Mouse (Mus musculus): ENCODE measurements around the gene Pdzd11. TPM values are rescaled to one million over a fixed set of nuclear protein-coding genes. Genes with fewer than 3 reads are reported as not detected.

Pdzd11 gene
- polyA plus RNA-seq, 2 experiments: 27.1 to 67.2 TPM

DNA sequence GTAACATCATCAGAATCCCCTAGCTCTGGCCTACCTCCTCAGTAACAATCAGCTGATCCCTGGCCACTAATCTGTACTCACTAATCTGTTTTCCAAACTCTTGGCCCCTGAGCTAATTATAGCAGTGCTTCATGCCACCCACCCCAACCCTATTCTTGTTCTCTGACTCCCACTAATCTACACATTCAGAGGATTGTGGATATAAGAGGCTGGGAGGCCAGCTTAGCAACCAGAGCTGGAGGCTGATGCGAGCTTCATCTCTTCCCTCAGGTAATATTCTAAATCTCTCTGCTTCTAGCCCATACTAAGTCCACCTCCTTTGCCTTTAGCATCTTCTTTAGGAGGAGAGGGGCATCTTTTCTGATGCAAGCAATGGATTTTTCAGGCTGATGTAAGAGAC is 21.1 kb downstream of the Pdzd11 start, which contains the start of gene Arr3:
TSS of gene Arr3 (plus strand) at position 184 of the 400 bp plus-strand sequence.
- ATAC-seq (ENCODE audit: insufficient read depth): no peak
- no peak for TF ChIP-seq CTCF (IDR thresholded peaks at IDR 0.05; ENCODE audit: low read depth)
- no peak for TF ChIP-seq EP300 (IDR thresholded peaks at IDR 0.05; ENCODE audit: low read depth)
- 70% methylated on average over 1 of the region's 1 CpGs for WGBS (ENCODE audit: insufficient replicate concordance)

DNA sequence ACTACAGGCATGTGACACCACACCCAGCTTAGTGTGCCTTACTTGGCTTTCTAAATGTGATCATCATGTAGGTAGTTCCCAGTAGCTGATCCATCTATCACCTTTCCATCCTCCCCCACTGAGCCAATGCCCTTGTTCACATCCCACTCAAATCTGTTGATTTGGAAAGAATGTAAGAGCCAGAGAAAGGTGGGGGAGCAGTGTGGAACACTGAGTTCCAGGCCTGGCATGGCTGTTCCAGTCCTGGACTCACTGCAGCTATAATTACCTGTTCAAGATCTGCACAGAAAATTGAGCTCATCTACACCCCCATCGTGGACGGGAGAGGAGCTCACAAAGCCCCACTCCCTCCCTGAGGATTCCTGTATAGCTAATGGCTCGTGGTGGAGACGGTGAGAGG is 26.6 kb downstream of the Pdzd11 start:
- Histone ChIP-seq H3K4me1 (replicated peaks; ENCODE audit: control insufficient read depth in 2 of 2, insufficient read depth in 2 of 2, low read length in 1 of 2) (no peaks in the 10 kb centered on the region), H3K4me2 (ENCODE audit: low read depth) (no peak overlapping the region), H3K4me3 (ENCODE audit: insufficient read depth in 1 of 2, low read depth in 2 of 2, low read length in 2 of 2) (no peak overlapping the region), H3K9me3 (ENCODE audit: control insufficient read depth, low read length) (no peaks in the 10 kb centered on the region), H3K27ac (no peak overlapping the region), H3K36me3 (replicated peaks; ENCODE audit: control insufficient read depth, insufficient read depth, low read depth) (no peaks in the 10 kb centered on the region), H3K27me3 (ENCODE audit: control insufficient read depth, insufficient read depth, low read length) (no peaks in the 10 kb centered on the region; the same call in 1 of the 2 replicates), H3K9ac (replicated peaks) (no peak overlapping the region)
- TF ChIP-seq CTCF (IDR thresholded peaks at IDR 0.05; ENCODE audit: low read depth): no peak
- TF ChIP-seq EP300 (IDR thresholded peaks at IDR 0.05; ENCODE audit: low read depth): no peak
- 56% methylated on average over 4 of the region's 4 CpGs for WGBS (ENCODE audit: insufficient replicate concordance)
- DNase-seq (ENCODE audit: low read depth in 3 of 3, low spot score in 3 of 3) (no peak), ATAC-seq (ENCODE audit: insufficient read depth) (no peak)

More for the DNA sequence above, 21.1 kb downstream of the Pdzd11 start, which contains the start of gene Arr3:
- no peaks in the 10 kb centered on the region for H3K36me3 ChIP-seq (replicated peaks; ENCODE audit: control insufficient read depth, insufficient read depth, low read depth)
- no peaks in the 10 kb centered on the region for H3K9me3 ChIP-seq (ENCODE audit: control insufficient read depth, low read length)
- H3K4me2 ChIP-seq (ENCODE audit: low read depth): no peak within 1 kb of the TSS
- H3K9ac ChIP-seq (replicated peaks): no peak within 1 kb of the TSS
- H3K4me3 ChIP-seq (ENCODE audit: insufficient read depth in 1 of 2, low read depth in 2 of 2, low read length in 2 of 2): no peak within 1 kb of the TSS
- H3K27me3 ChIP-seq (ENCODE audit: control insufficient read depth, insufficient read depth, low read length): no peaks in the 10 kb centered on the region
- H3K4me1 ChIP-seq (replicated peaks; ENCODE audit: control insufficient read depth in 2 of 2, insufficient read depth in 2 of 2, low read length in 1 of 2): no peaks in the 10 kb centered on the region
- H3K27ac ChIP-seq: no peak within 1 kb of the TSS
- no peak for DNase-seq (ENCODE audit: low read depth in 3 of 3, low spot score in 3 of 3)

DNA sequence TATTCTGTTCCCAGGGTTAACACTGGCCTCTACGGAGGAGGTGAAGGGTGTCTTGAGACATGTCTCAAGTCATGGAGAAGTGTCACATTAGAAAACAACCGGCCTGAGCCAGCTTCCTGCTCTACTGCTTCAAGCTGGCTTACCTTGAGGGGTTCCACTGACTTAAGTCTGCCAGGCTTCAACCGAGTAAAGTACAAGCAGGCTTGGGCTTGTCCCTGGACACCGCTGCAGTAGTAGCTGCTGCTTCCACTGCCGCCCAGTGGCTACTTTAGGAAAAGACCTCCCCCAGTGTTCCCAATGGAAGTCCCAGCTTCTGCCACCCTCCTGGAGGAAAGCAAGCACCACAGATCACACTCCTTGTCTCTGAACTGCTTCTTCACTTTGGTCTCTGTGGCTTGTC is 28.9 kb downstream of the Pdzd11 start:
- TF ChIP-seq CTCF (IDR thresholded peaks at IDR 0.05; ENCODE audit: low read depth): peak; percentile 54
- no peak for TF ChIP-seq EP300 (IDR thresholded peaks at IDR 0.05; ENCODE audit: low read depth)
- Histone ChIP-seq H3K9me3 (ENCODE audit: control insufficient read depth, low read length) (no peaks in the 10 kb centered on the region), H3K4me3 (ENCODE audit: insufficient read depth in 1 of 2, low read depth in 2 of 2, low read length in 2 of 2) (no peak overlapping the region), H3K9ac (replicated peaks) (no peak overlapping the region), H3K4me2 (ENCODE audit: low read depth) (no peak overlapping the region), H3K27ac (no peak overlapping the region), H3K4me1 (replicated peaks; ENCODE audit: control insufficient read depth in 2 of 2, insufficient read depth in 2 of 2, low read length in 1 of 2) (no peaks in the 10 kb centered on the region), H3K36me3 (replicated peaks; ENCODE audit: control insufficient read depth, insufficient read depth, low read depth) (no peaks in the 10 kb centered on the region), H3K27me3 (ENCODE audit: control insufficient read depth, insufficient read depth, low read length) (no peaks in the 10 kb centered on the region; the same call in 1 of the 2 replicates)
- ATAC-seq (ENCODE audit: insufficient read depth) (no peak), DNase-seq (ENCODE audit: low read depth in 3 of 3, low spot score in 3 of 3) (no peak)
- 25% methylated on average over 5 of the region's 5 CpGs for WGBS (ENCODE audit: insufficient replicate concordance)

DNA sequence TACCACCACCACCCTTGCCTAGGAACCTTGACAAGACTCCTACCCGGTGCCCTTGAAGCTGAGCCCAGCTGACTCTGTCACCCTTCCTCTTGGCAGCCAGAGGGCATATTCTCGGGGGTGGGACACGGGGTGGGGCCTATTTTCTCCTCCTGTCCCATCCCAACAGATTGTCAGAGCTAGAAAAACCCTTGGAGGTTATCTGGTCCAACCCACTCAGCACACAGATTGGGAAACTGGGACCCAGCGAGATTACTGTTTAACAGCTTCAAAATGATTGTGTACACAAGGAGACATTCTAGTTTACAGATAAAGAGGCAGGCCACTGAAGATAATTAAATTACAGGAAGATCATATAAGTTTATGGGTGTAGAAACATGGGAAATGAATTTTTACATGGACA is 31.6 kb downstream of the Pdzd11 start, which contains the start of gene P2ry4:
TSS of gene P2ry4 (minus strand) at position 79 of the 400 bp plus-strand sequence.
- no peaks in the 10 kb centered on the region; the same call in 1 of the 2 replicates for H3K27me3 ChIP-seq (ENCODE audit: control insufficient read depth, insufficient read depth, low read length)
- no peak for ATAC-seq (ENCODE audit: insufficient read depth)
- no peaks in the 10 kb centered on the region for H3K9me3 ChIP-seq (ENCODE audit: control insufficient read depth, low read length)
- no peak within 1 kb of the TSS for H3K9ac ChIP-seq (replicated peaks)
- H3K27ac ChIP-seq: no peak within 1 kb of the TSS
- no peaks in the 10 kb centered on the region for H3K4me1 ChIP-seq (replicated peaks; ENCODE audit: control insufficient read depth in 2 of 2, insufficient read depth in 2 of 2, low read length in 1 of 2)
- WGBS (ENCODE audit: insufficient replicate concordance): 39% methylated on average over 4 of the region's 4 CpGs
- no peak within 1 kb of the TSS for H3K4me3 ChIP-seq (ENCODE audit: insufficient read depth in 1 of 2, low read depth in 2 of 2, low read length in 2 of 2)
- TF ChIP-seq EP300 (IDR thresholded peaks at IDR 0.05; ENCODE audit: low read depth): no peak
- H3K4me2 ChIP-seq (ENCODE audit: low read depth): no peak within 1 kb of the TSS
- no peaks in the 10 kb centered on the region for H3K36me3 ChIP-seq (replicated peaks; ENCODE audit: control insufficient read depth, insufficient read depth, low read depth)
- peak in 1 of 3 experiments; percentile 4 for DNase-seq (ENCODE audit: low read depth in 3 of 3, low spot score in 3 of 3)

Other genes starting within 250 kb of the Pdzd11 start
- gene Otud6a, start 197.6 kb downstream of the Pdzd11 start, polyA plus RNA-seq (2012; rRNA removed): not detected in 2 replicates
- gene Otud6a, start 197.6 kb downstream of the Pdzd11 start, polyA plus RNA-seq (2014; fragmentation: Nextera tagmentation; extraction: Ambion mirVana): not detected in 2 replicates
- gene Awat2, start 183.9 kb downstream of the Pdzd11 start, polyA plus RNA-seq (2012; rRNA removed): 0.18 and 0.26 TPM in 2 replicates
- gene Awat2, start 183.9 kb downstream of the Pdzd11 start, polyA plus RNA-seq (2014; fragmentation: Nextera tagmentation; extraction: Ambion mirVana): 0.15 TPM in 2 replicates
- 16.2 and 26.3 TPM in 2 replicates for gene Igbp1, start 132.3 kb downstream of the Pdzd11 start, polyA plus RNA-seq (2012; rRNA removed)
- 18.8 and 20.3 TPM in 2 replicates for gene Igbp1, start 132.3 kb downstream of the Pdzd11 start, polyA plus RNA-seq (2014; fragmentation: Nextera tagmentation; extraction: Ambion mirVana)
- gene Dgat2l6, start 101.7 kb downstream of the Pdzd11 start, polyA plus RNA-seq (2012; rRNA removed): not detected in 2 replicates
- not detected in 2 replicates for gene Dgat2l6, start 101.7 kb downstream of the Pdzd11 start, polyA plus RNA-seq (2014; fragmentation: Nextera tagmentation; extraction: Ambion mirVana)
- gene Awat1, start 54.3 kb downstream of the Pdzd11 start, polyA plus RNA-seq (2012; rRNA removed): 0.03 TPM in 1 of 2 replicates, not detected in the other
- 0.09 TPM in 1 of 2 replicates, not detected in the other for gene Awat1, start 54.3 kb downstream of the Pdzd11 start, polyA plus RNA-seq (2014; fragmentation: Nextera tagmentation; extraction: Ambion mirVana)
- 0.18 and 0.24 TPM in 2 replicates for gene P2ry4, start 31.7 kb downstream of the Pdzd11 start, polyA plus RNA-seq (2012; rRNA removed)
- 0.32 and 0.35 TPM in 2 replicates for gene P2ry4, start 31.7 kb downstream of the Pdzd11 start, polyA plus RNA-seq (2014; fragmentation: Nextera tagmentation; extraction: Ambion mirVana)
- not detected in 2 replicates for gene Arr3, start 21.1 kb downstream of the Pdzd11 start, polyA plus RNA-seq (2012; rRNA removed)
- gene Arr3, start 21.1 kb downstream of the Pdzd11 start, polyA plus RNA-seq (2014; fragmentation: Nextera tagmentation; extraction: Ambion mirVana): not detected in 2 replicates
- 7.1 and 14.6 TPM in 2 replicates for gene Kif4, start 831 bp downstream of the Pdzd11 start, polyA plus RNA-seq (2012; rRNA removed)
- gene Kif4, start 831 bp downstream of the Pdzd11 start, polyA plus RNA-seq (2014; fragmentation: Nextera tagmentation; extraction: Ambion mirVana): 23.5 and 24.7 TPM in 2 replicates
- 0.17 and 0.27 TPM in 2 replicates for gene Gdpd2, start 103.3 kb upstream of the Pdzd11 start, polyA plus RNA-seq (2012; rRNA removed)
- gene Gdpd2, start 103.3 kb upstream of the Pdzd11 start, polyA plus RNA-seq (2014; fragmentation: Nextera tagmentation; extraction: Ambion mirVana): 0.04 and 0.20 TPM in 2 replicates
- 1.3 and 1.9 TPM in 2 replicates for gene Dlg3, start 141.2 kb upstream of the Pdzd11 start, polyA plus RNA-seq (2012; rRNA removed)
- gene Dlg3, start 141.2 kb upstream of the Pdzd11 start, polyA plus RNA-seq (2014; fragmentation: Nextera tagmentation; extraction: Ambion mirVana): 0.43 and 0.53 TPM in 2 replicates